Mouse (Mus musculus) MEL (cell line): ENCODE data around the gene Eif2ak4.

ENCODE experiments used
- CTCF ChIP-seq, 3 experiments: IDR thresholded peaks in 2 of 3; conservative IDR thresholded peaks in 1 of 3; 2 replicates each; pipeline ENCODE4 v1.5.1; 2011 to 2012; ENCODE audit warnings: low read length in 3 of 3, low read depth in 2 of 3, mild to moderate bottlenecking in 2 of 3, improper control_type of control experiment in 1 of 3, inconsistent platforms in 1 of 3, mixed read lengths in 1 of 3, moderate library complexity in 1 of 3; ENCODE audit not compliant: control insufficient read depth in 1 of 3, insufficient read depth in 1 of 3, poor library complexity in 1 of 3, severe bottlenecking in 1 of 3
- EP300 ChIP-seq, 2 experiments: IDR thresholded peaks; 2 replicates each; pipeline ENCODE4 v1.6.1; 2011; ENCODE audit warnings: improper control_type of control experiment in 2 of 2, low read length in 2 of 2, low read depth in 1 of 2, mild to moderate bottlenecking in 1 of 2
- GABPA ChIP-seq: IDR thresholded peaks from 2 replicates; pipeline ENCODE4 v1.6.1; 2012; ENCODE audit warnings: low read depth, mild to moderate bottlenecking, inconsistent platforms, low read length, improper control_type of control experiment, moderate library complexity
- GATA1 ChIP-seq: IDR thresholded peaks from 2 replicates; pipeline ENCODE4 v1.6.1; 2011; ENCODE audit warnings: low read depth, low read length, improper control_type of control experiment
- MAX ChIP-seq: IDR thresholded peaks from 2 replicates; pipeline ENCODE4 v1.6.1; 2011; ENCODE audit warnings: low read length, improper control_type of control experiment
- MYB ChIP-seq: IDR thresholded peaks from 2 replicates; pipeline ENCODE4 v1.6.1; 2011; ENCODE audit warnings: mild to moderate bottlenecking, low read depth, low read length, improper control_type of control experiment
- POLR2A ChIP-seq, 2 experiments: IDR thresholded peaks; 2 replicates each; pipeline ENCODE4 v1.6.1; 2011 to 2012; ENCODE audit warnings: low read length in 2 of 2, mild to moderate bottlenecking in 2 of 2, control low read depth in 1 of 2, improper control_type of control experiment in 1 of 2, low read depth in 1 of 2, moderate library complexity in 1 of 2; ENCODE audit not compliant: control insufficient read depth in 1 of 2, insufficient read depth in 1 of 2, poor library complexity in 1 of 2
- USF1 ChIP-seq: IDR thresholded peaks from 2 replicates; pipeline ENCODE4 v1.6.1; 2014; ENCODE audit warnings: low read depth, mild to moderate bottlenecking, inconsistent platforms, low read length, improper control_type of control experiment, moderate library complexity

GRCm38 (mm10) chr2:118483032-118483431, 94.6 kb downstream of the Eif2ak4 start:
- no peak for TF ChIP-seq GATA1
- TF ChIP-seq EP300 (IDR thresholded peaks at IDR 0.05; ENCODE audit: low read depth in 1 of 2, low read length in 2 of 2): no peak
- TF ChIP-seq MYB: no peak
- no peak for TF ChIP-seq USF1
- TF ChIP-seq MAX: no peak
- TF ChIP-seq CTCF (IDR thresholded peaks at IDR 0.05 in 2 of 3, conservative IDR thresholded peaks at IDR 0.05 in 1 of 3; ENCODE audit: control insufficient read depth in 1 of 3, insufficient read depth in 1 of 3, low read depth in 2 of 3, low read length in 3 of 3, poor library complexity in 1 of 3, severe bottlenecking in 1 of 3): no peak
- TF ChIP-seq GABPA: no peak
- no peak for TF ChIP-seq POLR2A (IDR thresholded peaks at IDR 0.05; ENCODE audit: control insufficient read depth in 1 of 2, insufficient read depth in 1 of 2, low read depth in 1 of 2, low read length in 2 of 2, poor library complexity in 1 of 2)
